Mouse (Mus musculus): ENCODE measurements around the gene Prkx. TPM values are rescaled to one million over a fixed set of nuclear protein-coding genes. Genes with fewer than 3 reads are reported as not detected.

Gene Prkx
- total RNA-seq (2021), result 1 to 10 TPM; 4.7 to 5.5 TPM
- long read RNA-seq, experiment 1, full-length matches to known transcripts, result 7 of 13 reads
- long read RNA-seq, experiment 1, partial matches to known transcripts, result 3 of 13 reads
- long read RNA-seq, experiment 1, other reads (novel, unspliced or antisense), result 3 of 13 reads
- long read RNA-seq, experiment 2, full-length matches to known transcripts, result 3 of 4 reads
- long read RNA-seq, experiment 2, partial matches to known transcripts, result 0 of 4 reads
- long read RNA-seq, experiment 2, other reads (novel, unspliced or antisense), result 1 of 4 reads

DNA sequence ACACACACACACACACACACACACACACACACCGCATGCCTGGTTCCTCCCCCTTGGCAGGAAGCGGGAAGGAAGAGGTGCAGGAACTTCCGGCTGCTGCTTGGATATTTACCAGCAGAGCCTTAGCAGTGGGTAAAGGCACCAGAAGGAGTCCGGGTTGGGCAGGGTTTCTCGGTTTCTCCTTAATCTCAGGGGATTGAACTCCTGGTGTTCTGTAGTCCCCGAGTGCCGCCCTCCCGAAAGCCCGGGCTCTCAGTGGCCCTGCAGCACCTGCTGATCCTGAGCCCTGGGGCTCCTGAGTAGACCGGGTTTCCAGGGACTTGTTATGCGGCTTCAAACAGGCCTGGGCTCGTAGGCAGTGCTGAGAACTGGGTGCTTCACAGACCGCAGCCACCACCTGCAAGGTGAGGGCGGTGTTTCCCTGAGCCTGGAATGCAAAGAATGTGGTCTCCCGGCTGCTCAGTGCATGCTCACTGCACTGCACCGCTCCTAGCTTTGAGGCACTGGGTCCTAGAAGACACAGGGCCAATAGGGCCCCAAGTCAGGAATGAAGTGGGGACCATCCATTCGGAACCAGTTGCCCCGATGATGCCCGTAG, at the start of gene Prkx:
Prkx (minus strand) TSS at position 41 of the 598 bp plus-strand sequence.
- DNase-seq, result no peak

DNA sequence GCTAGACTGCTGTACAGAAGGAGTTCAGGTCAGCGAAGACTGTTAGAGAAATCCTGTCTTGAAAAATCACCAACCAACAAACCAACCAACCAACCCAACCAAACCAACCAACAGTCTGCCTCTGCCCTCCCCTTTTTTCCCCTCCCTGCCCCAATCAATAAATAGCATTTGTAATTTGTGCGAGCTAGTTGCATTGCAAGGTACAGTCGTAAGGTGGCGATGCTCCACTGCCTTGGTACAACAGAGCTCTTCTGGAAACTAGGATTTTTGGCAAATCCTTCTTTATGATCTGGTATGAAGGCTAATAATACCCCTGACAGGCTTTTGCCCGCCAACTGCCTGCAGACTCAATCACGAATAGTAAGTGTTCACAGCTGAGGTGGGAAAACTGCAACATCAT, 16.0 kb upstream of the Prkx start:
- no peak for DNase-seq

DNA sequence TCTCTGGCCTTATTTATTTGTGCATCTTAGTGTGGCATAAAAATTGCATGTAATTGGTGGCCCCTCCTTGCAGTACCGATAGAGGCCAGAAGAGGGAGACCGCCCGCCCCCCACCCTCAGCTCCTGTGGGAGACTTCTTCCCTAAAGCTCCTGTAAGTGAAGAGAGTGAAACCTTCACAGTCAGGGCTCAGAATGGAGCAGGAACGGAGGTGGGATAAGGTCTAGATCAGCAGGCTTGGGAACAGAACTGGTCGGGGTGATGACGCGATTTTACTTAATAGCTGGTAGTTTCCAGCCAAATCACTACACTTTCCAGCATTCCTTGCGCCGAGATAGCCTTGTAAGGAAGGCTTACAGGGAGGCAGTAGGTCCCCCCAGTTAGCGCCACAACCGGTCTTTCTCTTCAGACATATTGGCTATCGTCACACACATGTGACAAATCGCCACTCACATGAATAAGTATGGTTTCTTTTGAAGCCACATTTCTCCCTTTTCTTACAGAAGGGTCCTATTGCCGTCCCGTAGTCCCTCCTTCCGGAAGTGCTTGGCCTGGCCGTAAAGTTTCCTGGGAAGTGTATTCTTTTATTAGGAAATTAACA, 14.6 kb upstream of the Prkx start:
- DNase-seq, result peak; percentile 26

DNA sequence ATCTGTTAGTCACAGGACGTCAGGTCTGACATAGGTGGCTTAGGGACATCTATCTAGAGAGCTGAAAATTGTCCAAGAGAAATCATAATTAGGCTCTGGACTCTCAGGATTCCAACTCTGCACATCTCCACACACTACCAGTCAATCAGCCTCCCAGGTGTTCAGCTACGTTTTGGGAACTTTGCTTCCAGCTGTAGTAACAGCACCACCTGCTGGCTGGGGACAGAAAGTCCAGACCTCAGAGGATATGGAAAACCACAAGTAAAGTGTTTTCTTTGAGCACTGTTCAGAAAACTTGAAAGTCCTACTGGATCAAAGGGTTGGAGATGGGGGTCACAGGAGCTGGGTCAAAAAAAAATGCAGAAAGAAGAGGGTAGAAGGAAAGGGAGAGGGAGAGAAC, 12.5 kb upstream of the Prkx start:
- peak; percentile 32 for DNase-seq

DNA sequence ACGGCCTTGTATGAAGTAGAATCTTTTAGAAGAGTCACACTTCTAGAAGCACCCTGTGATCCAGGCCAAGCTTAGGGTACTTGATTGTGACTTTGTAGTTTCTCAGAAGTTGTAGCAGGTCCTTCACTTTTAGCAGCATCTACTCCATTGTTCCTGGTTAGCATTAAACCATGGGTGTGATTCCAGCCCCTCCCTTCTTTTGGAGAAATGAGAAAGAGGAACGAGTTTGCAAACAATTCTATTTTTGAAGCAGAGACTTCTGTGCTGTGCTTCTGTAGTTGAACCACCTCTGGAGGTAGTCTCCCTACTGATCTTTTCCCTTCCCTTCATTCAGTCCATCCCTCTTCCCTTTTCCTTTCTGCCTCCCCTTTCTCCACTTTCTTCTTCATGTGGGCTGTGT, 6.2 kb upstream of the Prkx start:
- no peak for DNase-seq

DNA sequence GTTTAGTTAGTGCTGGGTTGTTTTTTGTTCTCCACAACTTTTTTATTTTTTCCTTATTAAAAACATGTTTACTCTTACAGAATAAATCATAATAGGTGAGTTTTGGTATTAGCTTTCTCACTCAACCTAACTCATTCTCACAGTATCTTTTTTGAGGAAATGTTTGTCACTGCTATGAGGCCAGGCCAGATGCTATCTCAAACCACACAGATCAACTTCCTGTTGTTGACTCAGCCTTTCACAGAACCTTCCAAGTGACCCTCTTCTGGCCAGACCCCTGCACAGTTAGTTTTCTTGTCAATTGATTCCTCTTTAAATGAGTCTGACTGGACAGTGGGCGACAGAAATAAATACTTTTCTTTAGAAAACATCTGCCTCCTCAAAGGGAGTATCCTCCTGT, 5.5 kb upstream of the Prkx start:
- no peak for DNase-seq

DNA sequence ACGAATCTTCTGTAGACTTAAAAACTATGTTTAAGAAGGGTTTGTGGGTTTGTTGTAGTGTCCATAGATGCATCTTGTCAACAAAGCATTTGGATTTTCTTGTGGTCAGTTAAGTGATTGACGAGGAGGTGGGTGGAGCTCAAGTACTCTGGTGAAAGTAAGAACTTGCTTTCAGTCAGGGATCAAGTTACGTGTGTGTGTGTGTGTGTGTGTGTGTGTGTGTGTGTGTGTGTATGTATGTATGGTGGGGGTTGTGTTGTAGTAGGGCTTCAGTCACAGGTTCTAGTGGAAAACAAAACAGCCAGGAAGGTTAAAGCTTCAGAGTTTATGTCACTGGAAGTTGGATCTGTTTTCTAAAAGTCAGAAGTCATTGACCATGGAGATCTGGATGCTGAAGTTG, 3.5 kb upstream of the Prkx start:
- DNase-seq, result no peak

DNA sequence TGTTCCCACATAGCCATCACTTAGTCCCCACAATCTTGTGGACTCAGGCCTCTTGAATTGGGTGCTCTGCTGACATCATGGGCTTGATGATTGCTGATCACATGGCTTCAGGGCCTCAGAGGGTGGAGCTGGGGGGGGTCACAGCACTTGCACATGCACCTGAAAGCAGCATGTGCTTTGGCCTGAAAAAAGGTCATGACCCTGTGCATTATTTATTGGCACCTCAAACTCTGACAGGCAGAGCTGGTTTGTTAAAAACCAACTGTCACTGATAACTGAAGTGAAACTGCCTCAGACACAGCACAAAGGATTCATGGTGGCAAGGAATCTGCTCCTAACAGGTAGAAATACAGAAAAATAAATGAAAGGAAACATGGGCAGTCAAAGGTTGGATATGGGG, 1.7 kb upstream of the Prkx start:
- DNase-seq, result no peak

DNA sequence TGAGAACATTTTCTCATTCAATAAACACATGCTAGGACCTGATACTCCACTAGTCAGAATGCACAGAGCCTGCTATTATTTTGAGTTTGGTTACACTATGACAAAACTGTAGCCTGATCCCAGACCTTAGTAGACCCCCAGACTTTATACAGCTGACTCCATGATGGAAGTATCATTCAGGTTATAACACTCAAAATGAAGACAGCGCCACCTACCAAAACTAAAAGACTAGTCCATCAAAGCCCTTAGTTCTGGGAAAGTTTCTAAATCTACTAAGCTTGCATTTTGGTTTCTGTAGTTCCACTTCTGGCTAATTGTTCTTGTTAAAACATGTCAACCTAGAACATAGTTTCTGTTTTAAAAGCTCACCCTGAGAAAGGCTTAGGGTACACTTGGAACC, 838 bp upstream of the Prkx start:
- DNase-seq, result no peak

DNA sequence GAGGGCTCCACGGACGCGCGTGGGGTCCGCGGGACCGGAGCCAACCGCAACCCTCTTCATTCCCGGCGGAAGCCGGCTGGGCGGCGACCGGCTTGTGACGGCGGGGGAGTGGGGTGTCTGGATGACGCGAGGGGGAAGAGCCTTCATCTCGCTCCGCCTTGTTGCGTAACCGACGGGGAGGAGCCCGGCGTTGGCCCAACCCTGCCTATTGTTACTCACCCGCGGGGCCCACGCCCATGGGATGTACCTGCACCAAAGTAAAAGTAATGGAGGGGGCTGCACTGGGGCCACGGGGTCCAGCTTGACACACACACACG, 262 bp downstream of the Prkx start:
- peak; percentile 81 for DNase-seq

DNA sequence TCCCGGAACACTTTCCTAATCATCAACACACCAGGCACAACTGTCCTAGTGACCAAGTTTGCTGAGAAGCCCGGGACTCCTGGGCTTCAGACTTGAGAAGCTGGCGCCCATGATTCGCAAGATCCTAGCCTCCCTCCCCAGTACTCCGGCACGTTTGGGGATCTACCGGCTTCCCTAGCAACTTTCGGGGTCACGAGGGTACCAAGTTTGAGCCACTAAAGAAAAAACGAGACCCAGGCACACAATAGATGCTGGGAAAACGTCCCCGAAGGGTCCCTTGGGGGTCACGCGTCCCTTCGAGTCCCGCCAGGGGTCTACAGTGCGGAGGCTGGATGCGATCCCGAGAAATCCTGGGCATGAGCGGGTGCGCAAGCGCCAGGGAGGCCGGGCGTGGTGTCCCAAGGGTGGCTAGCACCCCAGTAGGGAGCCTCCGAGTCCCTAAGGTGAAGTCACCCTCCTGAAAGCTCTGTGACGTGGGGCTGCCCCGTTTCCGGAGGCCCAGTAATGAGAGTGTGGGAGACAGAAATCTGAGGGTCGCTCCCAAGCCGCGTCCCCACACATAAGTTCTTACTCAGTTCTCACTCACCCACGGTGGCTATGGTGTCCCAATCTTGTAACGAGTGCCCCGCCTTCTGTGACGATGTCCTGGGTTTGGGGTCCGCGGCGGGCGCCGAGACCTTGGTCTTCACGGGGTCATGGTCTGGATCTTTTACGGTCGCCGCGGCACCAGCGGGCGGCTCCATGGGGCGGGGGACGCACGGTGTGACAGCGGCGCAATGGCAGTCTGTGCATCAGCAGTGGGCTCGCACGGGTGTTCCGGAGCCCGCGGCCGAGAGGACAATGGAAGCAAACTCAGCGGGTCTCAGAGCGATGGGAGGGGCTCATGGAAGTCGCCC, 868 bp downstream of the Prkx start:
- peak; percentile 11 for DNase-seq

DNA sequence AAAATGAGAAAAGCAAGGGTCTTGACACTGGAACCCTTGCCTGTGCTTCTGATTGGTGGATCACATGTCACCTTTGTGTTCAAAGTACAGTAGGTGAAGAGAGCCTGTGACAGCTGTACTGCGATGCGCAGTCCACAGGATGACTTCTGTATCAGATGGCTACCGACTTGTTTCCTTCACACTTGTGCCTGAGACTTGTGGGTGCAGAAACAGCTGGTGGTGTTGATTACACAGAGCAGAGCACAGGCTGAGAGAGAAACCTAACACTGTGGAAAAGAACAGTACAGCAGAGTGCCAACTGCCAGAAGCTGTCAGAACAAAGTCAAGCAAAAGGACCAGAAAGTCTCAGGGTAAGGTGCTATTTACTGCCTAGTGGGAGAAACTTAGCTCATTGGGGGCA, 7.4 kb downstream of the Prkx start:
- DNase-seq, result no peak

DNA sequence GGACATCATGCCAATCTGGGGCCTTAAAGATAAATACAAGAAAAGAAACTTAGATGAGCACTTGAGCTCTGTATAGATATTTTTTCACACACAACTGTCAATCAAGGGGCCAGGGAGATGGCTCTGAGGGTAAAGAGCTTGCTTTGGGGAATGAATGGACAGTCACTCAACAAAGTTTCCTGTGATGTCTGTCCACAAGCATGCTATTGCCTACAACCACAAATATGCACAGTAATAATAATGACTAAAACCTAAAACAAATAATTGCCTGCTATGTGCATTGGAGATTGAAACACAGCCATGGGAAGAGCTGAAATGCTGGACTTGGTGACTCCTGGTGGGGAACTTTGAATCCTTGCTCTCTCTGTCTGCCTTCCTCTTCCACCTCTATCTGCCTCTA, 9.7 kb downstream of the Prkx start:
- DNase-seq, result no peak

DNA sequence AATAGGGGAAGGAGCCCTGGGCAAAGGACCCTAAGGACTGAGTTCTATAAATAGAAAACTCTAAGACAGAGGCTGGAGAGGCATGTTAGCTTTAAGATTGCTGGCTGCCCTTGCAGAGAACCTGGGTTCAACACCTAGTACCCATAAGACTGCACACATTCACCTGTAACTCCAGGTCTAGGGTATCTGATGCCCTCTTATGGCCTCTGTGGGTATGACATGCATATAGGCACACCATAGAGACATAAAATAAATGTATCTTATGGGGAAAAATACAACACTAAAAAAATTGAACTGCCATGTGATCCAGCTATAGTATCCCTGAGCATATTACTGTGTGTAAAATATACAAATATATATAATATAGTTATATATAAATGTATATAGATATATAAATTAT, 18.3 kb downstream of the Prkx start:
- DNase-seq, result no peak

DNA sequence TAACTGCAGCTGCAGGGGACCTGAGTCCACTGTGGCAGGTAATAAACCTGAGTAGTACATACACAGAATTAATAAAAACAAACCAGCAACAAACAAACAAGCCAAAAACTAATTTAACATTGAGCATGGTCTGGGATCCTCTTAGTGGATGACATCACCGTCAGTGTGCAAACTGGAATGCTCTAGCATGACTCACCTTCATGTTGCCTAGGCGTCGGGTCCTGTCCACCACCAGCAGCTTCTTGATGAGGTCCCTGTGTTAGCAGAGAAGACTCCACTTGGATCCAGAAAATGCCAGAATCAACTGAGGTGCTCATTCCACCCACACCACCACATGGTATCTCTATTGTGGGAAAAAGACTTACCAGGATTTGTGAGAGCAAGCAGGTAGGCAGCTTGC, 30.9 kb downstream of the Prkx start:
- DNase-seq, result no peak

DNA sequence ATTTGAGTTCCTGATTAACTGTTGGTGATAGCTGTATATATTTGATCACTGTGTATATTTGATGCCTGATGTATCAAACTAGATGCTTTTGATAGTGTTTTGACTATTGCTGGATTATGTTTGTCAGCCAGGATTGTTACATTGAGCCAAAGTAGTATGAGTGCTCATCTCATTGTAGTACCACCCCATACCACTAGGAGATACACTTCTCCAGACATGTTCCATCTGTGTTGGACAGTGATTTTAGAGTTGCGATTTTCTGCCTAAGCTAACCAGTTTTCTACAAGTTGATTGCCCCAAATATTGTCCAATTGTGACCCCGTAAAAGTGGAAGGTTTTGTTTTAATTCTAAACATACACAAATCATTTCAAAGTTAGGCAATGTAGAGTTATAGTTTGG, 51.8 kb downstream of the Prkx start:
- DNase-seq, result no peak

DNA sequence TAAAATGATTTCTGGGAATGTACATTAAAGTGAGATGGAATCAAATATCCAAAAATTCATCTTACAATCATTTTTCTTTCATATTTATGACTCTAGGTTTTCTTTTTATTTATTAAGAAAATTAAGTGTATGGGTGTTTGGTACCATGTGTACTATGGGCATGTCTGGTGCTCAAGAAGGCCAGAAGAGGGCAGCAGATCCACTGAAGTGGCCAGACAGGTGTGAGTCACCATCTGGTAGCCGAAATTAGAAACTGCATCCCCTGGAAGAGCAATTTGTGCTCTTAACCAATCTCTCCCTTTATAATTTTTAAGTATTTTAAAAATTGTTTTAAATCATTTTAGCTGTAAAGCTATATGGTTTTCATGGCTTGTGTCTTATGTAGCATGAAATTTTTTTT, 54.7 kb downstream of the Prkx start:
- no peak for DNase-seq

DNA sequence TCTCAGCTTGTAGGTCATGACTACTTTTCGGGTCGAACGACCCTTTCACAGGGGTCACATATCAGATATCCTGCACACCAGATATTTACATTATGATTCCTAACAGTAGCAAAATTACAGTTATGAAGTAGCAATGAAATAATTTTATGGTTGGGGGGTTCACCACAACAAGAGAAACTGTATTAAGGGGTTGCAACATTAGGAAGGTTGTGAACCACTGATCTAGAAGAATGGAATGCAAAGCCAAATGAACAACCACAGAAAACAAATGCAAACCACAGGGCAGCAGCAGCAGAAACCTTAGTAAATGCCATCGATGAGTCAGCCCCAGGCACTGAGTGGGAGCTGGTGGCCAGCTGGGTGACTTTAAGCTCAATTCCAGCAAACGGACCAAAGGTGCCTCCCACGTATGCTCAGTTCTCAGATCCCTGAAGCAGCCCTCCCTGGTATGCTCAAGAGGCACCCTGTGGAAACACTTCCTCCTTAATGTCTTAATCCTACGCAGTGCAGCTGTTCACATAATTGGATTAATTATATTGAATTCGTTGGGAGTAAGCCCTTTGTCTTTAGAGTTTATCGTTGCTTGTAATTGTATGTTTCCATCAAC, 62.0 kb downstream of the Prkx start:
- no peak for DNase-seq

DNA sequence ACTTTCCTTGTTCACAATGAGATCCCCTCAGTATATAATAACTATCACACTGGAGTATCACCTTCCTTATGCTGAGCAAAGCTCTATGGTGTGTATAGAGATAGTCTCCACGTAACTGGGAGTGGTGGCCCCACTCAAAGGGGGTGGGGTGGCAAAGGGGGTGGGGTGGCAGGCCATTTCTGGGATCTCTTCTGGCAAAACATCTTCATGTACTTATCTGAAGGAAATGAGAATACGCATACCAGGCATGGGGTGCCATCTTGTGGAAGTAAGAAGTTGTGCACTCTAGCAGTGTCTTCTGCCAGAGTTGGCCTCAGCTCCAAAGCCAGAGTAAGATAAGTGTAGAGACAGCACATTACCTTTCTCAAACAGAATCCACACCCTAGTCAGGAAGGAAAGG, 75.8 kb downstream of the Prkx start:
- DNase-seq, result no peak

Measured in gastrocnemius, postnatal 10 days (tissue).